Mouse (Mus musculus): Measurements from ENCODE around the gene Grid2ip.

- TF ChIP-seq SRF (IDR thresholded peaks at IDR 0.05; ENCODE audit: control insufficient read depth, insufficient read length, low read depth) (no peak), TCF12 (IDR thresholded peaks at IDR 0.05; ENCODE audit: insufficient read depth, poor library complexity, severe bottlenecking) (no peak), POLR2A (IDR thresholded peaks at IDR 0.05; ENCODE audit: insufficient read length, low read depth) (no peak), POLR2AphosphoS2 (IDR thresholded peaks at IDR 0.05; ENCODE audit: insufficient read length, low read depth) (no peak), MAX (IDR thresholded peaks at IDR 0.05; ENCODE audit: low read depth) (no peak), CEBPB (IDR thresholded peaks at IDR 0.05; ENCODE audit: insufficient read depth, poor library complexity, severe bottlenecking) (no peak), REST (IDR thresholded peaks at IDR 0.05; ENCODE audit: insufficient read depth, insufficient read length) (no peak), TCF3 (IDR thresholded peaks at IDR 0.05; ENCODE audit: insufficient read length, low read depth) (no peak)
Observed at GRCm38 (mm10) chr5:143346367-143346766, 10.8 kb upstream of the Grid2ip start.

Measured in myocyte (in vitro differentiated cells).